Mouse (Mus musculus) liver, postnatal 0 days (tissue): ENCODE measurements at regions not wholly inside any gene's neighbourhood (a gene's known extent, or its start where the extent isn't known, plus 50 kb on each side); places are given as distances from the start of the nearest gene placed in this dataset.

Source experiments
- CTCF ChIP-seq: sonication (generic); IDR thresholded peaks from 2 replicates; pipeline ENCODE4 v1.5.1; 2016; ENCODE audit warnings: antibody characterized with exemption, low read depth
- EP300 ChIP-seq: IDR thresholded peaks from 2 replicates; pipeline ENCODE4 v1.6.1; 2016; ENCODE audit warnings: antibody characterized with exemption, low read depth, mild to moderate bottlenecking

DNA sequence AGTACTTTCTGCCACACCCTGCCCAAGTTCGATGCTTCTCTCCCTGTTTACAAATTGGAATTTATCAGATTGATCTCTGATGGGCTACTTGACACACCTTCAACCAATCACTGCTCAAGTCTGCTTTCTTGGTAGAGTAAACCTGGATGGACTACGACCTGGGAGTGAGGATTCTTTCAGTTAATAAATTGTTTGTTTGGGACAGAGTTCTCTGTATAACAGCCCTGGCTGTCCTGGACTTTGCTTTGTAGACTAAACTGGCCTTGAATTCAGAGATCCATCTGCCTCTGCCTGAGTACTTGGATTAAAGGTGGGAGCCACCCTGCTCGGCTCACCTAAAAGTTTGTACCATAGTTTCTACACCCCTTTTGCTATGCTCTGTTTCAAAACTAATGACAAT is 52.9 kb upstream of the Ccdc160 start:
- TF ChIP-seq CTCF (no peak), EP300 (no peak)
